Mouse (Mus musculus) G1E (cell line): ENCODE measurements around the gene Nudt1. TPM values are rescaled to one million over a fixed set of nuclear protein-coding genes. Genes with fewer than 3 reads are reported as not detected.

ENCODE experiments used
- ATAC-seq: 2 replicates; pipeline ENCODE4 v1.8.0; 2016; ENCODE audit warnings: mild to moderate bottlenecking; ENCODE audit not compliant: insufficient number of reproducible peaks, poor library complexity, low FRiP score, severe bottlenecking; ENCODE audit errors: extremely low read depth
- DNase-seq: peaks from one replicate; pipeline ENCODE4 v3.0.0; 2012; ENCODE audit warnings: low spot score
- H3K27me3 ChIP-seq: 2 replicates; pipeline ENCODE4 v1.6.1; 2012; ENCODE audit warnings: mild to moderate bottlenecking, low read length, inconsistent platforms; ENCODE audit not compliant: insufficient read depth
- H3K36me3 ChIP-seq: replicated peaks from 2 replicates; pipeline ENCODE3; 2012; ENCODE audit warnings: mild to moderate bottlenecking, inconsistent platforms
- H3K4me1 ChIP-seq: 2 replicates; pipeline ENCODE4 v1.6.1; 2012; ENCODE audit warnings: low read depth, low read length, inconsistent platforms, mixed read lengths; ENCODE audit not compliant: insufficient read depth
- H3K4me3 ChIP-seq: 2 replicates; pipeline ENCODE4 v1.5.1; 2012; ENCODE audit warnings: low read depth, mild to moderate bottlenecking, inconsistent platforms, low read length, moderate library complexity, mixed read lengths
- H3K9me3 ChIP-seq: replicated peaks from 2 replicates; pipeline ENCODE4 v1.6.1; 2012; ENCODE audit warnings: inconsistent platforms
- CTCF ChIP-seq: IDR thresholded peaks from 2 replicates; pipeline ENCODE4 v1.5.1; 2012; ENCODE audit warnings: low read depth, low read length, inconsistent platforms, mixed read lengths
- GATA1 ChIP-seq: IDR thresholded peaks from 2 replicates; pipeline ENCODE4 v1.6.1; 2012; ENCODE audit warnings: borderline replicate concordance, low read length, inconsistent platforms, mixed read lengths
- GATA2 ChIP-seq: IDR thresholded peaks from 2 replicates; pipeline ENCODE4 v1.6.1; 2012; ENCODE audit warnings: low read depth, low read length, inconsistent platforms, borderline replicate concordance
- POLR2AphosphoS5 ChIP-seq: IDR thresholded peaks from 2 replicates; pipeline ENCODE4 v1.6.1; 2012; ENCODE audit warnings: low read depth, low read length, inconsistent platforms; ENCODE audit not compliant: insufficient replicate concordance
- TAL1 ChIP-seq: conservative IDR thresholded peaks from 2 replicates; pipeline ENCODE4 v1.6.1; 2012; ENCODE audit warnings: low read depth, low read length, inconsistent platforms, mixed read lengths
- polyA plus RNA-seq: library from polyadenylated mRNA; stranded (reverse); fragments of >175 nt; gene quantifications from 2 replicates; pipeline ENCODE4 v1.2.3, GENCODE M21; 2012
- total RNA-seq, 2 experiments: library from RNA; stranded (forward) in 1 of 2; stranded (reverse) in 1 of 2; fragments of 200-1000 nt in 1 of 2; fragments of >200 nt in 1 of 2; fragmentation: Nextera tagmentation in 1 of 2; gene quantifications; 2 replicates each; pipeline ENCODE4 v1.2.3; 2014 to 2017

The Nudt1 gene
- total and polyA plus RNA-seq, 3 experiments: 6.2 to 30.1 (median 13.1) TPM

- no peak for TF ChIP-seq TAL1
- TF ChIP-seq GATA2: no peak
- no peak for TF ChIP-seq POLR2AphosphoS5
- no peak for TF ChIP-seq GATA1
- TF ChIP-seq CTCF: no peak
- peaks cover 5% of the 10 kb centered on the region for H3K9me3 ChIP-seq
- H3K36me3 ChIP-seq: peaks cover 92% of the 10 kb centered on the region
- DNase-seq: no peak
- no peaks in the 10 kb centered on the region for H3K27me3 ChIP-seq
- peaks cover 3% of the 10 kb centered on the region for H3K4me1 ChIP-seq
- ATAC-seq: no peak
- no peak overlapping the region for H3K4me3 ChIP-seq
Measured at GRCm38 (mm10) chr5:140338779-140339178, 17.3 kb downstream of the Nudt1 start.

- Histone ChIP-seq H3K27me3 (no peaks in the 10 kb centered on the region), H3K4me3 (no peak overlapping the region), H3K4me1 (no peaks in the 10 kb centered on the region), H3K9me3 (peaks cover 5% of the 10 kb centered on the region), H3K36me3 (peaks cover 94% of the 10 kb centered on the region)
- no peak for DNase-seq
- TF ChIP-seq GATA2 (no peak), TAL1 (no peak), GATA1 (no peak)
- ATAC-seq: no peak
Measured at GRCm38 (mm10) chr5:140339836-140340235, 18.4 kb downstream of the Nudt1 start.

- Histone ChIP-seq H3K4me1 (no peaks in the 10 kb centered on the region), H3K4me3 (no peak overlapping the region), H3K27me3 (no peaks in the 10 kb centered on the region), H3K36me3 (peaks cover 97% of the 10 kb centered on the region), H3K9me3 (peaks cover 5% of the 10 kb centered on the region)
- DNase-seq (no peak), ATAC-seq (no peak)
- no peak for TF ChIP-seq GATA1
- TF ChIP-seq TAL1: no peak
- TF ChIP-seq CTCF: no peak
- TF ChIP-seq GATA2: no peak
- TF ChIP-seq POLR2AphosphoS5: no peak
Measured at GRCm38 (mm10) chr5:140342880-140343279, 21.4 kb downstream of the Nudt1 start.

- Histone ChIP-seq H3K36me3 (peaks cover 92% of the 10 kb centered on the region), H3K27me3 (no peaks in the 10 kb centered on the region), H3K4me3 (no peak overlapping the region), H3K9me3 (no peaks in the 10 kb centered on the region), H3K4me1 (no peaks in the 10 kb centered on the region)
- DNase-seq (no peak), ATAC-seq (no peak)
- TF ChIP-seq POLR2AphosphoS5: no peak
- no peak for TF ChIP-seq CTCF
- no peak for TF ChIP-seq TAL1
Measured at GRCm38 (mm10) chr5:140345244-140345643, 23.8 kb downstream of the Nudt1 start.

GRCm38 (mm10) chr5:140346050-140346449 lies 24.6 kb downstream of the Nudt1 start:
- Histone ChIP-seq H3K4me3 (no peak overlapping the region), H3K4me1 (no peaks in the 10 kb centered on the region), H3K36me3 (peaks cover 91% of the 10 kb centered on the region), H3K27me3 (no peaks in the 10 kb centered on the region), H3K9me3 (no peaks in the 10 kb centered on the region)
- ATAC-seq (no peak), DNase-seq (no peak)
- TF ChIP-seq GATA1 (no peak), CTCF (no peak), TAL1 (no peak), POLR2AphosphoS5 (no peak), GATA2 (no peak)

- H3K4me1 ChIP-seq: no peaks in the 10 kb centered on the region
- TF ChIP-seq GATA2: no peak
- TF ChIP-seq CTCF: no peak
- TF ChIP-seq POLR2AphosphoS5: no peak
- no peak for TF ChIP-seq TAL1
- TF ChIP-seq GATA1: no peak
- H3K36me3 ChIP-seq: peaks cover 93% of the 10 kb centered on the region
- H3K27me3 ChIP-seq: no peaks in the 10 kb centered on the region
- H3K4me3 ChIP-seq: no peak overlapping the region
- DNase-seq (no peak), ATAC-seq (no peak)
- H3K9me3 ChIP-seq: no peaks in the 10 kb centered on the region
Measured at GRCm38 (mm10) chr5:140349882-140350281, 28.4 kb downstream of the Nudt1 start.

GRCm38 (mm10) chr5:140350731-140351497 lies 29.5 kb downstream of the Nudt1 start:
- H3K36me3 ChIP-seq: peaks cover 93% of the 10 kb centered on the region
- H3K9me3 ChIP-seq: no peaks in the 10 kb centered on the region
- H3K4me3 ChIP-seq: no peak overlapping the region
- no peaks in the 10 kb centered on the region for H3K27me3 ChIP-seq
- TF ChIP-seq TAL1: no peak
- no peak for TF ChIP-seq GATA2
- no peak for TF ChIP-seq GATA1
- no peak for TF ChIP-seq POLR2AphosphoS5
- no peak for TF ChIP-seq CTCF
- DNase-seq: no peak
- ATAC-seq: no peak
- H3K4me1 ChIP-seq: no peaks in the 10 kb centered on the region
